Mouse (Mus musculus): ENCODE data around the gene Tpbpb. TPM values are rescaled to one million over a fixed set of nuclear protein-coding genes. Genes with fewer than 3 reads are reported as not detected.

The Tpbpb gene
- polyA plus RNA-seq, 1 experiment from 2014 or later, result not detected

Other genes starting within 250 kb of the Tpbpb start
- not detected in 2 replicates for gene BC051665, start 118.5 kb downstream of the Tpbpb start, polyA plus RNA-seq (2015; fragmentation: Nextera tagmentation; extraction: Ambion mirVana)
- gene Ctsll3, start 102.0 kb downstream of the Tpbpb start, polyA plus RNA-seq (2015; fragmentation: Nextera tagmentation; extraction: Ambion mirVana), result not detected in 2 replicates
- gene 4930486L24Rik, start 40.4 kb downstream of the Tpbpb start, polyA plus RNA-seq (2015; fragmentation: Nextera tagmentation; extraction: Ambion mirVana), result 0.09 and 0.22 TPM in 2 replicates
- 0.08 TPM in 1 of 2 replicates, not detected in the other for gene Gm49392, start 8.0 kb downstream of the Tpbpb start, polyA plus RNA-seq (2015; fragmentation: Nextera tagmentation; extraction: Ambion mirVana)
- gene Ctla2b, start 7.4 kb downstream of the Tpbpb start, polyA plus RNA-seq (2015; fragmentation: Nextera tagmentation; extraction: Ambion mirVana), result 3.7 and 4.9 TPM in 2 replicates
- gene Gm49393, start 30.7 kb upstream of the Tpbpb start, polyA plus RNA-seq (2015; fragmentation: Nextera tagmentation; extraction: Ambion mirVana), result not detected in 2 replicates
- 1.9 and 2.5 TPM in 2 replicates for gene Gm49391, start 31.7 kb upstream of the Tpbpb start, polyA plus RNA-seq (2015; fragmentation: Nextera tagmentation; extraction: Ambion mirVana)
- 21.5 and 25.4 TPM in 2 replicates for gene Ctla2a, start 31.7 kb upstream of the Tpbpb start, polyA plus RNA-seq (2015; fragmentation: Nextera tagmentation; extraction: Ambion mirVana)
- gene Tpbpa, start 37.1 kb upstream of the Tpbpb start, polyA plus RNA-seq (2015; fragmentation: Nextera tagmentation; extraction: Ambion mirVana), result not detected in 2 replicates
- not detected in 2 replicates for gene Ctsj, start 101.1 kb upstream of the Tpbpb start, polyA plus RNA-seq (2015; fragmentation: Nextera tagmentation; extraction: Ambion mirVana)
- not detected in 2 replicates for gene Ctsq, start 135.8 kb upstream of the Tpbpb start, polyA plus RNA-seq (2015; fragmentation: Nextera tagmentation; extraction: Ambion mirVana)

Data from liver, embryonic 16.5 days (tissue).